Mouse (Mus musculus): ENCODE data around the gene Bri3.
A peak's percentile ranks its signal among the peaks of the same experiment; 100 is the strongest.

Gene Bri3

DNA sequence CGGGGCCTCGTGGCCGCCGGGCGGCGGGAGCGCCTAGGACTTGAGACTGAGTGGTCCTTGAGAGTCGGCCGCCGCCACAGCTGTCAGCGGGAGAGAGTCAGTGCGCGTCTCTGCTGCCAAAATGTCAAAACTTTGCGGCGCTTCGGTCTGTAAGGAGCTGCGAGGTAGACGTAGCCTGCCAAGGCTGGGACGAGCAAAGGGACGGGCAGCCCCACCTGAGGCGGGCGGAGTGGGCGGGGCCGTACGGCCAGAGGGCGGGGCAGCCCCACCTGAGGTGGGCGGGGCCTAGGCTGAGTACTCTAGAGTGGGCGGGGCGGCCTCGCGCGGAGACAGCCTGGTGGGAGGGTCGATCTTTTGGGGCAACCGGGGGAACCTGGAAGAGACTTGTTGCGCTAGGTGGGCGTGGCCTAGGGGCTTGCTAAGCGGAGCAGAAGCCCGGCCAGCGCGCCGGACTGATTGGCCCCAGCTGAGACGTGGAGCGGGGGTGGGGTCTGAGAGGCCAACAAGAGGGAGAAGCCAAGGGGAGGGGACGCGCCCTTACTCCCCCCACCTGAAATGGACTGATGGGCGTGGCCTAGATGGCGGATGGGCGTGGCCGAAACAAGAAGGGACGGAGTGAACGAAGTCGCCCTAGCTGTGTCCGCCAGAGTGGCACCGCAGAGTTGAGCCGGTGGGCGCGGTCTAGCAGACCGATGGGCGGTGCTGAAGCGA is 113.8 kb downstream of the Bri3 start, which contains the start of gene Baiap2l1:
Gene Baiap2l1 (minus strand): TSS at position 232 of the 711 bp plus-strand sequence.
- DNase-seq (ENCODE audit: low read depth, low spot score), result peak; percentile 99

DNA sequence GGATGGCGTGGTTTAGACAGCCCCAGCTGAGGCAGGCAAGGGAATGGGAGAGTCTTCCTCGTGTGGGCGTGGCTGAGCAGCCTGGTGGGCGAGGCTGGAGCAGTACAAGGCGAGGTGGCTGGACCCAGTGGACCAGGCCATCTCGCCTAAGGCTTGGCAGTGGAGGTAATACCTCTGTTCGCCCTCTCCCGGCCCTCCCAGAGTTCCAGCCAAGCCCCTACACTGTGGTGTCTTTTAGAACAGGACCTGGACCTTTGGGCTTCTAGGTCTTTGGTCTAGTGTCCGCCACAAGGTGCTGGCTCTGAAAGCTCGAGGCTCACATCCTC is 114.3 kb downstream of the Bri3 start:
- no peak for DNase-seq (ENCODE audit: low read depth, low spot score)

DNA sequence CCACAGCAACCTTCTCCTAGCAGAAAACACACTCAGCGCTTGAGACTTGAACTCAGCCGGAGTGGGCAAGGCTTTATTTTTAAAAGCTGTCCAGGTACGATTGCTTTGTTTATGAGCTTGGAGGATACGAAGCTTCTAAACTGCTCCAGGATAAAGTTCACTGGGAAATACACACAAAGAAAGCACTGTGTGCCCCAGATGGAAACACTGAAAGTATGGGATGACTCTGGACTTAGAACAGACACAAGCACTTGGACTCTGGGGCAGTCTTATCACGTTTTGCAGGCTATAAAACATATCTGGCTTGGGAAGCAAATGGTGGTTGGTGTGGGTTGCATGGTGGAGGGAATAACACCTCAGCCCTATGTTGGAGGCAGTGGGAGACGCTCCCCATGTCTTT is 115.6 kb downstream of the Bri3 start:
- DNase-seq (ENCODE audit: low read depth, low spot score), result no peak

DNA sequence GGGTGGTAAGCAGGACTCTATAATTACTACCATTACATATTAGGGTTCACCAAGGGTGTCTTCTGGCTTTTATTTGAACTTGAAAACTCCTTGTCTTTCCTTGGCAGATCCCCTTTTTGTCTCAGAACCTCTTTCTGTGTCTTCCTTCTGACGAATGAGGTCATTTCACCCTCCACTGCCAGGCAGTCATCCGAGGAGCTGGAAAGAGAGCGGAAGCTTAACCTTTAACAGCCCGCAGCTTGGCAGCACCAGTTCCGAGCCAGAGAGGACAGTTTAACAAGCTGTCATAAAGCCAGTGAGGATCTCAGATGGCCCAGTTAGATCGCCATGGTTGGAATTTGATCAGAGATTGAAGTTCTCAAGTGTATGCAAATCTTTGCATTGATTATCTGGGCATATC is 116.1 kb downstream of the Bri3 start:
- DNase-seq (ENCODE audit: low read depth, low spot score), result no peak

DNA sequence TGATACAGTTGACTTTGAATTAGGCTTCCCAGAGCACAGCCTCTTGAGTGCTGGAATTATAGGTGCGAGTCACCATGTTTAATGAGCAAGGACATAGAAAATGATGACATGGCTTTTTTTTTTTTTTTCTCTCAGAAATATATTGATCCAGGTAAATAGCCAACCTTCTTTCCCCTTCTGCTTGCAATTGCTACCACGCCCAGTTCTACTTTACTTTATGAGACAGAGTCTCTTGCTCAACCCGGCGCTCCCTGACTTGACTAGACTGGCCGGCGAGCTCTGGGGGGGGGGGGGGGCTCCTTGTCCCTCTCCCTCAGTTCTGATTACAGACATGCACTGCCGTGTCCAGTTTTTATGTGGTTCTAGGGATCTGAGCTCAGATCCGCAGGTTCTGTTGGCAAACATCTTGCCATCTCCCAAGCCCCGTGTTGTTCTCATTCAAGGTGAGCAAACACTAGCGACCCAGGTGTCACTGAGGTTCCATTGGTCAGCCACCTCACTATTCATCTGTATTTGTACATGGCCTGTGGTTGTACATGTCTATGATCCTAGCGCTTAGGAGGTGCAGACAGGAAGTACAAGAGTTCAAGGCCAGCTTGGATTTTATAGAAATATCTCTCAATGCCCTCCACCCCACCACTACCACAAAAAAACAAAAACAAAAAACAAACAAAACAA is 120.6 kb downstream of the Bri3 start:
- no peak for DNase-seq (ENCODE audit: low read depth, low spot score)

DNA sequence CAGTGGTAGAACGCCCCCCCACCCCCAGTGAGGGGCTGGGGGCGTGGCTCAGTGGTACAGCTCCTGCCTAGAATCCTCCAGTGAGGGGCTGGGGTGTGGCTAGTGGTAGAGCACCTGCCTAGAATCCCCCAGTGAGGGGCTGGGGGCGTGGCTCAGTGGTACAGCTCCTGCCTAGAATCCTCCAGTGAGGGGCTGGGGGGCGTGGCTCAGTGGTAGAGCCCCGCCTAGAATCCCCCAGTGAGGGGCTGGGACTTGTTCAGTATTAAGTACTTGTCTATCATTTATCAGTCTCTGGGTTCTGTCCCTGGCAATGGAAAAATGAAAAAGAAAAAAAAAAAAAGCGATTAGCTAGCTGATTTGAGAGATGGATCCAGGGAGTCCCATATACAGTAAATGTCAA is 122.3 kb downstream of the Bri3 start:
- DNase-seq (ENCODE audit: low read depth, low spot score), result peak; percentile 36

DNA sequence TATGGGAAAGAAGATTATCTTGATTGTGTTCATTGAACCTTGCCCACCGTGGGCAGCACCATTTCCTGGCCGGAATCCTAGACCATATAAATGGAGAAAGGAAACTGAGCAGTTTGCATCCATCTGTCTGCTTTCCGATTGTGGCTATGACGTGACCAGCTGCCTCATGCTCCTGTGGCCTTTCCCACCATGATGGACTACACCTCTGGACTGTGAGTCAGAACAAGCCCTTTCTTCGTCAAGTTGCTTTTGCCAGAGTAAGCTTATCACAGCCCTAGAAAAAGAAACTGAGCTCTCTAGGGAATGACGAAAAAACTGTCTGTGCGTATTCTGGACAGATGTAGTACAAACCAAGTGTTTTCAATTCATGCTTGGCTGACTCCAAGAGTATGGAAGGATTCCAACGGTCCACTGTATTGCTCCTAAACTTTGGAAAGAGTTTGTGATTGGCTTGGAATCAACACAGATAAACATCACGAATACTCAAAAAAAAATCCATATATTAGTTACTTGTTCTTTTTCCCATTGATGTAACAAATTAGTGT is 124.5 kb downstream of the Bri3 start:
- DNase-seq (ENCODE audit: low read depth, low spot score), result no peak

DNA sequence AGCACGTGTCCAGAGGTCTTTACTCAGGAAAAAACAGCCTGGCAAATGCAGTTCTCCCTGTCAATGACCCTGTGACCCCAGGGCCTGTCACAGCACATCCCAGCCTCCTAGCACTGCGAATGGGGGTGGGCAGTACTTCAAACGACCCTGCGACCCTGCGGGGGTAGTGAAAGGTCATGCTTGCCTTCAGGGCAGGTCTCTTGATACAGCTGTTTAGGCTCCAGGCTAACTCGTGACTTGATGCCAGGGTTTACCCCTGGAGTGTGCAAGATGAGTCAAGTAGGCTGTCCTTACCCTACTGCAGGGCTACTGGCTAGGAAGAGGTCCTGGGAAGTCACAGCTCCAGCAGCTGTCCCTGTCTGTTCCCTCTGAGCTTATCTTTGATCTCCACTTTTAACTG is 126.7 kb downstream of the Bri3 start:
- DNase-seq (ENCODE audit: low read depth, low spot score), result peak; percentile 92

DNA sequence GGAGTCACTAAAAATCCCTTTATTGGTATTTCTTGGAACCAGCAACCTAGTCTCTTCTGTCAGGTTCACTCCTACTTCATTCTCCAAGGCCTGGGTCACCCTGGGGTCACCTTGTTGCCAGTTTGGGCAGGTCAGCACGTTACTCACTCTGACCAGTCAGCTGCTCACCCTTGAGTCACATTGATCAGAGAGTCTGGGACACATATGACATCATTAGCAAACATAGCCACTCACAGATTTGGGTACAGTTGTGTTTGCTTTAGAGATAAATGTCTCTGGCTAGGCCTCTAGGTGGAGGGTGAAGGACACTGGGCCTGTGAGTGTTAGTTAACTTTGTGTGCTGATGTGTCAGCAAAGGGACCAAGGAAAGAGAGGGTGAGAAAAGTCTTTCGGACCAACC is 127.9 kb downstream of the Bri3 start:
- DNase-seq (ENCODE audit: low read depth, low spot score), result no peak

DNA sequence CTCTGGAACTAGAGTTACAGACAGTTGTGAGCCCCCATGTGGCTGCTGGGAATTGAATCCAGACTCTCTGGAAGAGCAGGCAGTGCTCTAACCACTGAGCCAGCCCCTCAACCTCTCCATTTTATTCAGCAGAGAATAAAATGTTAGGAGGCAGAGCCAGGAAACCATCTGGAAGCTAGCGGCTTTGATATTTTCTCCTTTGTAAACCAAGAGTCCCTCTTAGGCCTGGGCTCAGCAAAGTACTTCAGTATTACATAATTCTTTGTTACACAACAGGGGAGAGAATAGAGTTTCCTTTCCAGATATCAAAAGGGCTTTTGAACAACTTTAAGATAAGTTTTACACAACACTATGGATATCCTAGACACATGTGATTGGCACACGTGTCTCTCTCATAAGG is 128.6 kb downstream of the Bri3 start:
- no peak for DNase-seq (ENCODE audit: low read depth, low spot score)

DNA sequence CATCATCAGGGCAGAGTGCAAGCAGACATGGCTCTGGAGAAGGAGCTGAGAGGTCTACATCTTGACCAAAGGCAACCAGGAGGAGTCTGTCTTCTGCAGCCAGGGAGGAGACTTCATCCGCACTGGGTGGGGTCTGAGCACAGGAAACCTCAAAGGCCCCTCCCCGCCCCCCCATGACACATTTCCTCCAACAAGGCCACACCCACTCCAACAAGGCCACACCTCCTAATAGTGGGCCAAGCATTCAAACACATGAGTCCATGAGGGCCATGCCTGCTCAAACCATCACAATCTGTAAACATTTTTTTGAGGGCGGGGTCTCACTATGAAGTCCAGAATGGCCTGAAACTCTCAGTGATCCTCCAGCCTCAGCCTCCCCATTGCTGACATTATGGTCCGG is 135.2 kb downstream of the Bri3 start:
- DNase-seq (ENCODE audit: low read depth, low spot score), result peak; percentile 59

DNA sequence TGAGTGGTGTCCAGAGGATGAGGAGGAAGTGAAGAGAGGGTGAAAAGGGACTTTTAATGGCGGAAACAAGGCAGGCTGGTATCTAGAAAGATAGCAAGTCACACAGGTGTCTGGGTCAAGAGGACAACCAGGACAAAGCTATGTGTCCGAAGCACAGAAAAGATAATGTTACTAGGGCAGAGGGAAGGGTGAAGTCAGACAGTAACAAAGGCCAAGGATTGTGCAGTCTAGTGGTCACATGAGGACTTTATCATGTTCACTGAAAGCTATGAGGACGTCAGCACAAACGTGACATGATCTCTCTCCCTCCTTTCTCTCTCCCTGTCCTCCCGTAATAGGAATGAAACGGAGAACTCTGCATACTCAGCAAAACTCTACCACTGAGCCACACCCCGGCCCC is 136.5 kb downstream of the Bri3 start:
- no peak for DNase-seq (ENCODE audit: low read depth, low spot score)

DNA sequence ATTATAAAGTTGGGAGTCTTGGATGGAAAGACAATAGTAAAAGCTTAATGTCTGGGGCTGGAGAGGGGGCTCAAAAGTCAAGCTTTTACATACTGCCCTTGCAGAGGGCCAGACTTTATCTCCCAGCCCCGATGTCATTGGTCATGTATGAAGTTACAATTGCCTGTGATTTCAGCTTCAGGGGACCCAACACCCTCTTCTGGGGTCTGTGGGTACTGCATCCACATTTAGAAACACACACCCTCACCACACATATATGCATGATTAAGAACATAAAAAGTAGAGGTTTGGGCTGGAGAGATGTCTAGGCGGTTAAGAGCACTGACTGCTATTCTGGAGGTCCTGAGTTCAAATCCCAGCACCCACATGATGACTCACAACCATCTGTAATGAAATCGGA is 137.5 kb downstream of the Bri3 start:
- DNase-seq (ENCODE audit: low read depth, low spot score), result peak; percentile 66

DNA sequence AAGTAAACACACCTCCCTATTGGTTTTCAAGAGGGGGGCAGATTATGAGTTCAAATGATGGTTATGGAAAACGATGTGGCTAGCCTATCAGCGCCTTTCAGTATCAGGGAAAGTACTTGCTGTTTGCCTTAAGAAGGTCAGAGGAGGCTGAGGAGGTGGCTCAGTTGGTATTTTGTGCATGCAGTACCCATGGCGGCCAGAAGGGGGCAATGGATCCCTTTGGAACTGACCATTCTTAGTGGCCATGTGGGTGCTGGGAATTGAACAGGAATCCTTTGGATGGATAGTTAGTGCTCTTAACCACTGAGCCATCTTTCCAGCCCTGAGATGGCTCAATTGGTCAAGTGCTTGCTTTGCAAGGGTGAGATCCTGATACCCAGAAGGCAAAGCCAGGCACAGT is 139.7 kb downstream of the Bri3 start:
- peak; percentile 63 for DNase-seq (ENCODE audit: low read depth, low spot score)

DNA sequence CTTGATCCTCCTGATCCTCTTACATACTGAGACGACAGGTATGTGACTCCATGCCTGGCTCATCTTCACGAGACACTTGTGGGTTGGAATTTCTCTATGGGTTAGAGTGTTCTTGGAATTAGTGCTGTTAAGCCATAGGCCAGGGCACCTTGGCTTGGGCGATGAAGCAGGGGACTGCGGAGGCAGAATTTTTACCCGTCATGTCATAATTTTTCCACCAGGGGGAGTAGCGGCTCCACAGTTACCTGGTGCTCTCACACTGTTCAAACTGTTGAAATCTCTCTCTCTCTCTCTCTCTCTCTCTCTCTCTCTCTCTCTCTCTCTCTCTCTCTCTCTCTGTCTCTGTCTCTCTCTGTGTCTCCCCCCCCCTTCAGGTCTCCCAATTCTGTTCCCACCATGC is 143.6 kb downstream of the Bri3 start:
- peak; percentile 59 for DNase-seq (ENCODE audit: low read depth, low spot score)

DNA sequence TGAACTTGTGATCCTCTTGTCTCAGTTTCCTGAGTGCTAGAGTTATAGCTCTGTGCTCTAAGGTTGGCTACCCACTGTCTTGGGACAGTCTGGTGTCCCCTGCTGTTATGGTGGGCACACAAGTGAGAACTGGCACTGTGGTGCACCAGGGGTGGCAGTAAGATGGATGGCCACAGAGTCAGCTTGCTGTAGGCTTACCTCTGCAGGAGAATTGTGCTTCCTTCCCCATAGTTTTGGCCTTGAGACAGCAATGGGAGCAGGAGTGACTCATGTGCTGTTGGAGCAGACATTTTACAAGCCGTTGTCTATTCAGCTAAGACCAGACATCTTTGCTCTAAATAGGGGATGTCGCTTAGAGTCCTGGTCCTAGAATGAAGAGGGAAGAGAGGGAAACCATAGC is 149.9 kb downstream of the Bri3 start:
- DNase-seq (ENCODE audit: low read depth, low spot score), result no peak

DNA sequence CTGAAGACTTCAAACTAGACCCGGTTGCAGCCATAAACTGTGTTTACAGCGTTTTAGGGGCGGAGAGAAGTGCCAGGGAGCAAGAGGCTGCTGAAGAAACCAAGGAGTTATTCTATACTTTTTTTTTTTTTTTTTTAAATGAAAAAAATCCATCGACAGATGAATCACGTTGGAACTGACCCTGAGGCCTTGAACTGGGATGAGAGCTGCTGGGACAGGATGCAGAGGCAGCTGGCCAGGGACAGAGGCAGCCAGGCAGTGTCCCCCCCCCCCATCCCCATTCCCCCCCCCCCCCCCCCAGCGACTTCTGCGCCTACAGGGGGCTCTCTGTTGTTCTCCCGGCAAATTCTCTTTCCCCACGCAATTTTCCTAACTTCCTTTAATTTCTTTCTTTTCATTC is 153.3 kb downstream of the Bri3 start:
- no peak for DNase-seq (ENCODE audit: low read depth, low spot score)

DNA sequence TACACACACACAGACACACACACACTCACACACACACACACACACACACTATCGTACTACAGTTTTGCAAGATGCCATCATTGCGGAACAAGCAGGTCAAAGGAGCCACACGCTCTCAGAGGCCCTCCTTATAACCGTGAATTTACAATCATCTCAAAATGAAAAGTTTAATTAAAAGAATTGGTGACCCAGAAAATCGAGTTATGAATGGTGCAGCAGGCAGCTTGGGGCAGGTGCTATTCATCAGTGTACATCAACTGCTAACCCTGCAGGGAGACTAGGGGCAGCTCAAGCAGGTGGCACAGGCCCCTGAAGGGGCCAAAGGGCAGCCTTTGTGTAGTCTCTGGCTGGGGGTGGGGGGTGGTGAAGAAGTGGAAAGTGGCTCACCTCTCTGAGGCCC is 156.6 kb downstream of the Bri3 start:
- DNase-seq (ENCODE audit: low read depth, low spot score), result no peak

DNA sequence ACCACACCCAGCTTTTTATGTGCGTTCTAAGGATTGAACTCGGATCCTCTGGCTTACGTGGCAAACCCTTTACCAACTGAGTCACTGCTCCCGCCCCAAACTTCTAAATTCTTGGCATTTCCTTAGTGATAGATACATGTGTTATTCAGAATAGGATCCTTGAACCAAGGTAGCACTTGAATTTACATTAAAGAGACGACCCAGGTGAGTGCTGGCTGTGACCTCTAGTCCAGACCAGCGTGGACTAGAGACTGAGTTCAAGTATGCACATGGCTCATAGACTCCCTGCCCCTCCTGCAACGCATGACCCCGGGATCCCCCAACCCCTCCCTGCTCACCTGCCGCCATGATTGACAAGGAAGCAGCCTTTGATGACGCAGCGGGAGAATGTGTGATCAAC is 162.0 kb downstream of the Bri3 start:
- peak; percentile 75 for DNase-seq (ENCODE audit: low read depth, low spot score)

DNA sequence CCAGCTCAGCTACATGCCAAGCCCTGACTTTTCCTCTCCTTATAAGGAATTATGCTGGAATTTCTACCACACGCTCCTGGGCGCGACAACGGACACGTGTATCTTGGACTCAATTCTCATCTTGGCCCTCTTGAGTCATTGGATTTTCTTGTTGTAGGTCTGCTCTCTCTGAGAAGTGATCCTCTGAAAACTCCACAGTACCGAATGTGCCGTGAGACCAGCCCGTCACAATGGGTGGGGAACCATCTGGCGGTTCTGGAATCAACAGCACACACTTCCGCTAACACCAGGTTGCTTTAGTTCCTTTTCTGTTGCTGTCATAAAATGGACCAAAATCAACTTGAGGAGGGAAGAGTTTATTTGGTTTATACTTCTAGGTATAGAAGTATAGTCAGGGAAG is 166.4 kb downstream of the Bri3 start:
- DNase-seq (ENCODE audit: low read depth, low spot score), result no peak

DNA sequence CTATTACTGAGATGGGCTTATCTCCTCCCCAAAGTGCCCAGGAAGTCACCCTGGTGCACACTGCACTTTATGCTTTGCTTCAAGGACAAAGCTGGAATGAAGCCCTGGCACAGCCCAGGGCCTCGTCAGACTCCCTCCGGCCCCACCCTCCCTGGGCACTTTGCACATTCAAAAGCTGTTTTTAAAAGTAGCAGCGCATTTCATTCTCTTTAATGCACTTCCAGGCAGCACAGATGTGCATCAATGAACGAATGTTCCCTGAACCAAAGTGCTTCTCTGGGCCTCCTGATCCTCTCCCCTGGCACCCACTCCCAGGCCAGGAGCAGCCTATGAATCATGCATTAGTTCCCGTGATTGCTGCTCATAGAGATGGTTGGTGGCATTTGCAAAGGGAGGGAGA is 167.5 kb downstream of the Bri3 start:
- DNase-seq (ENCODE audit: low read depth, low spot score), result no peak

DNA sequence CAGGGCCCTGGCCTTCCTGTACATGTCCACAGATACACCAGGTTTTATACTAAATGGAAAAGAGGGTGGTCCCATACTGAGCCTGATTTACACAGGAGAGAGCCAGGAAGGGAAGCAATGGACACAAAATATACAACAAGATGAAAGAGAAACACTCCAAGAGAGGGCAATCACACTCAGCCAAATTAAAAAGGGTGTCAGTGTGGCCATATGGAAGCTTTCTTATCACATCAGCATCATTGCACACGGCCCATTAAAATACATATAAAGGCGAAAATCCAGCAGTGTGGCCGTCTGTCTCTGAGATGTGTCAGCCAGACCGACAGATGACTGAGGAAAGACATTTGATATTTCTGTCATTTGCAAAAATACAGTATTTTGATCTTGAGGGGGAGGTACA is 168.5 kb downstream of the Bri3 start:
- DNase-seq (ENCODE audit: low read depth, low spot score), result no peak

DNA sequence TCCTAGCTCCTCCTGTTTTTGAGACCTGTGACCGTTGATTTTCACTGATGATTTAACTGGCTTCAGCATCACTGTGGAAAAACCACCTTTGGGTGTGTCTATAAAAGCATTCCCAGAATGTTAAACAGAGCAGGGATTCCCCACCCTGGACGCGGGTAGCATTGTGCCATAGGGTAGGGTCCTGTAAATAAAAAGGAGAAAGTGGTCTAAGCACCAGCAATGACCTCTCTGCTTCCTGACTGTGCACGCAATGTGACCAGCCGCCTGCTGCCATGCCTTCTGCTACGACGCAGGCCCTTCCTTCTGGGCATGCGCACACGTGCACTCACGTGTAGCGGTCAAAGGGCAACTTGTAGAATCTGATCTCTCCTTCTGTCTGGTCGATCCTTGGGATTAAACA is 174.2 kb downstream of the Bri3 start:
- DNase-seq (ENCODE audit: low read depth, low spot score), result peak; percentile 83
